Mouse (Mus musculus) heart, adult 9 months (tissue): ENCODE results near the gene Brsk2.

ENCODE experiments used
- DNase-seq, 2 experiments: peaks; one replicate each; pipeline ENCODE4 v3.0.0; 2022; ENCODE audit warnings: low spot score in 2 of 2

The Brsk2 gene

GRCm38 (mm10) chr7:141956174-141956566 lies 6.6 kb downstream of the Brsk2 start:
- DNase-seq: no peak

- no peak for DNase-seq
These were observed 8.0 kb downstream of the Brsk2 start for GRCm38 (mm10) chr7:141957524-141958051.

GRCm38 (mm10) chr7:141958211-141958610 lies 8.7 kb downstream of the Brsk2 start:
- no peak for DNase-seq

- DNase-seq: no peak
These were observed 9.6 kb downstream of the Brsk2 start for GRCm38 (mm10) chr7:141959133-141959532.

GRCm38 (mm10) chr7:141960926-141961325 lies 11.4 kb downstream of the Brsk2 start:
- no peak for DNase-seq

- no peak for DNase-seq
These were observed 11.9 kb downstream of the Brsk2 start for GRCm38 (mm10) chr7:141961491-141961890.

GRCm38 (mm10) chr7:141962521-141962920 lies 13.0 kb downstream of the Brsk2 start:
- no peak for DNase-seq

- no peak for DNase-seq
These were observed 16.7 kb downstream of the Brsk2 start for GRCm38 (mm10) chr7:141966281-141966680.

- no peak for DNase-seq
These were observed 23.5 kb downstream of the Brsk2 start for GRCm38 (mm10) chr7:141972831-141973619.

- DNase-seq: no peak
These were observed 28.5 kb downstream of the Brsk2 start for GRCm38 (mm10) chr7:141978003-141978402.

- no peak for DNase-seq
These were observed 29.7 kb downstream of the Brsk2 start for GRCm38 (mm10) chr7:141979247-141979646.

GRCm38 (mm10) chr7:141981237-141981636 lies 31.7 kb downstream of the Brsk2 start:
- DNase-seq: no peak

- no peak for DNase-seq
These were observed 38.8 kb downstream of the Brsk2 start for GRCm38 (mm10) chr7:141988314-141988806.

- DNase-seq: no peak
These were observed 41.6 kb downstream of the Brsk2 start for GRCm38 (mm10) chr7:141991183-141991582.

- no peak for DNase-seq
These were observed 44.6 kb downstream of the Brsk2 start for GRCm38 (mm10) chr7:141994121-141994520.

GRCm38 (mm10) chr7:142000661-142001060 lies 51.1 kb downstream of the Brsk2 start:
- DNase-seq: no peak

- no peak for DNase-seq
These were observed 52.2 kb downstream of the Brsk2 start for GRCm38 (mm10) chr7:142001597-142002340.

GRCm38 (mm10) chr7:142016562-142016961 lies 67.0 kb downstream of the Brsk2 start:
- DNase-seq: peak in 1 of 2 experiments; percentile 47

- DNase-seq: no peak
These were observed 70.1 kb downstream of the Brsk2 start for GRCm38 (mm10) chr7:142019699-142020098.

GRCm38 (mm10) chr7:142020827-142021226 lies 71.3 kb downstream of the Brsk2 start:
- DNase-seq: peak; percentile 25 to 31

GRCm38 (mm10) chr7:142025196-142025595 lies 75.6 kb downstream of the Brsk2 start:
- DNase-seq: no peak

GRCm38 (mm10) chr7:142025926-142026325 lies 76.4 kb downstream of the Brsk2 start:
- DNase-seq: no peak

- DNase-seq: no peak
These were observed 80.5 kb downstream of the Brsk2 start for GRCm38 (mm10) chr7:142030073-142030472.
